Mouse (Mus musculus) midbrain, embryonic 15.5 days (tissue): ENCODE results near the gene E130308A19Rik. TPM values are rescaled to one million over a fixed set of nuclear protein-coding genes. Genes with fewer than 3 reads are reported as not detected.
"Not testable (repeated sequence)": the region's sequence is repeated elsewhere in the genome, so short reads cannot be mapped to it uniquely, and the experiment has no call there.

Experiments used
- ATAC-seq: fragments of 200-750 bp; cut with Nextera tagmentation; replicated peaks from 2 replicates; pipeline ENCODE4 v1.8.0; 2017; ENCODE audit warnings: moderate TSS enrichment
- H3K27ac ChIP-seq: fragments of 300-500 bp; sonication (generic); 2 replicates; pipeline ENCODE4 v1.5.1; 2015; ENCODE audit warnings: mild to moderate bottlenecking, inconsistent platforms
- H3K27me3 ChIP-seq: fragments of 300-500 bp; sonication (generic); replicated peaks from 2 replicates; pipeline ENCODE4 v1.6.1; 2015; ENCODE audit warnings: inconsistent platforms
- H3K36me3 ChIP-seq: fragments of 300-500 bp; sonication (generic); replicated peaks from 2 replicates; pipeline ENCODE4 v1.6.1; 2015; ENCODE audit warnings: inconsistent platforms
- H3K4me1 ChIP-seq: fragments of 300-500 bp; sonication (generic); 2 replicates; pipeline ENCODE4 v1.6.1; 2015; ENCODE audit warnings: inconsistent platforms
- H3K4me2 ChIP-seq: fragments of 300-500 bp; sonication (generic); 2 replicates; pipeline ENCODE4 v1.6.1; 2015; ENCODE audit warnings: inconsistent platforms, mild to moderate bottlenecking, moderate library complexity
- H3K4me3 ChIP-seq: fragments of 300-500 bp; sonication (generic); 2 replicates; pipeline ENCODE4 v1.5.1; 2015; ENCODE audit warnings: mild to moderate bottlenecking, inconsistent platforms
- H3K9ac ChIP-seq: fragments of 300-500 bp; sonication (generic); 2 replicates; pipeline ENCODE4 v1.6.1; 2015; ENCODE audit warnings: mild to moderate bottlenecking, inconsistent platforms
- H3K9me3 ChIP-seq: fragments of 300-500 bp; sonication (generic); 2 replicates; pipeline ENCODE4 v1.6.1; 2016; ENCODE audit warnings: inconsistent platforms
- WGBS: fragments of 180-500 bp; shearing (Covaris S2); methylation state at CpG from one replicate; pipeline ENCODE4 v1.1.7; 2015; ENCODE audit warnings: mixed read lengths; 5-methylcytosine and 5-hydroxymethylcytosine counted together
- polyA plus RNA-seq: library from polyadenylated mRNA; unstranded; fragments of >200 nt; fragmentation: Nextera tagmentation; extraction: Ambion mirVana; gene quantifications from 2 replicates; pipeline ENCODE4 v1.2.1, GENCODE M21; 2015

E130308A19Rik gene
- polyA plus RNA-seq, 1 experiment from 2014 or later = 60.1 TPM

- H3K4me3 ChIP-seq = peak overlapping the region; percentile 90
- no peaks in the 10 kb centered on the region for H3K9me3 ChIP-seq
- peak overlapping the region; percentile 72 for H3K27ac ChIP-seq
- no peaks in the 10 kb centered on the region for H3K36me3 ChIP-seq
- H3K27me3 ChIP-seq = no peaks in the 10 kb centered on the region
- WGBS = under 1% methylated on average over 47 of the region's 47 CpGs
- peaks cover 13% of the 10 kb centered on the region for H3K4me1 ChIP-seq
- peak overlapping the region; percentile 67 for H3K9ac ChIP-seq
- H3K4me2 ChIP-seq = peak overlapping the region; percentile 88
- ATAC-seq = peak; percentile 77
Measured at GRCm38 (mm10) chr4:59782853-59783684, 157.1 kb downstream of the E130308A19Rik start.

GRCm38 (mm10) chr4:59783685-59784279 is 157.8 kb downstream of the E130308A19Rik start:
- ATAC-seq = peak; percentile 97
- H3K36me3 ChIP-seq = no peaks in the 10 kb centered on the region
- peak overlapping the region; percentile 72 for H3K27ac ChIP-seq
- H3K27me3 ChIP-seq = no peaks in the 10 kb centered on the region
- H3K4me2 ChIP-seq = peak overlapping the region; percentile 88
- 1% methylated on average over 36 of the region's 36 CpGs for WGBS
- peak overlapping the region; percentile 67 for H3K9ac ChIP-seq
- peak overlapping the region; percentile 90 for H3K4me3 ChIP-seq
- no peaks in the 10 kb centered on the region for H3K9me3 ChIP-seq
- H3K4me1 ChIP-seq = peaks cover 13% of the 10 kb centered on the region

GRCm38 (mm10) chr4:59785412-59785811 is 159.4 kb downstream of the E130308A19Rik start:
- Histone ChIP-seq H3K4me1 (peaks cover 13% of the 10 kb centered on the region), H3K27me3 (no peaks in the 10 kb centered on the region), H3K9ac (no peak overlapping the region), H3K27ac (no peak overlapping the region), H3K36me3 (no peaks in the 10 kb centered on the region), H3K4me3 (no peak overlapping the region), H3K4me2 (no peak overlapping the region), H3K9me3 (no peaks in the 10 kb centered on the region)
- WGBS = 14% methylated on average over 2 of the region's 2 CpGs
- no peak for ATAC-seq

GRCm38 (mm10) chr4:59786661-59787060 is 160.7 kb downstream of the E130308A19Rik start:
- H3K4me3 ChIP-seq = no peak overlapping the region
- H3K27me3 ChIP-seq = no peaks in the 10 kb centered on the region
- no peak overlapping the region for H3K4me2 ChIP-seq
- H3K27ac ChIP-seq = no peak overlapping the region
- 0% methylated on average over 7 of the region's 7 CpGs for WGBS
- no peaks in the 10 kb centered on the region for H3K36me3 ChIP-seq
- peaks cover 11% of the 10 kb centered on the region for H3K4me1 ChIP-seq
- ATAC-seq = 0 out of 2 replicates have a peak, but pooled peaks have one; percentile 8
- no peaks in the 10 kb centered on the region for H3K9me3 ChIP-seq
- H3K9ac ChIP-seq = no peak overlapping the region

GRCm38 (mm10) chr4:59787126-59787525 is 161.1 kb downstream of the E130308A19Rik start:
- ATAC-seq = no peak
- Histone ChIP-seq H3K9me3 (no peaks in the 10 kb centered on the region), H3K36me3 (no peaks in the 10 kb centered on the region), H3K9ac (no peak overlapping the region), H3K27me3 (no peaks in the 10 kb centered on the region), H3K4me2 (no peak overlapping the region), H3K4me1 (peaks cover 8% of the 10 kb centered on the region), H3K4me3 (no peak overlapping the region), H3K27ac (no peak overlapping the region)
- WGBS = 61% methylated on average over 6 of the region's 6 CpGs

GRCm38 (mm10) chr4:59789015-59789414 is 163.0 kb downstream of the E130308A19Rik start:
- ATAC-seq = no peak
- H3K36me3 ChIP-seq = no peaks in the 10 kb centered on the region
- H3K9ac ChIP-seq = no peak overlapping the region
- no peaks in the 10 kb centered on the region for H3K4me1 ChIP-seq
- no peak overlapping the region for H3K27ac ChIP-seq
- no peak overlapping the region for H3K4me3 ChIP-seq
- H3K27me3 ChIP-seq = no peaks in the 10 kb centered on the region
- H3K9me3 ChIP-seq = no peaks in the 10 kb centered on the region
- H3K4me2 ChIP-seq = no peak overlapping the region

GRCm38 (mm10) chr4:59793626-59794025 is 167.6 kb downstream of the E130308A19Rik start:
- WGBS = 91% methylated on average over 2 of the region's 2 CpGs
- not testable (repeated sequence) for H3K27me3 ChIP-seq, H3K27ac ChIP-seq, H3K4me2 ChIP-seq, ATAC-seq, H3K36me3 ChIP-seq, H3K9ac ChIP-seq, H3K4me3 ChIP-seq, H3K9me3 ChIP-seq, H3K4me1 ChIP-seq

- no peaks in the 10 kb centered on the region for H3K36me3 ChIP-seq
- H3K4me1 ChIP-seq = no peaks in the 10 kb centered on the region
- H3K4me3 ChIP-seq = no peak overlapping the region
- no peaks in the 10 kb centered on the region for H3K9me3 ChIP-seq
- H3K4me2 ChIP-seq = no peak overlapping the region
- no peak overlapping the region for H3K27ac ChIP-seq
- H3K27me3 ChIP-seq = no peaks in the 10 kb centered on the region
- no peak for ATAC-seq
- no peak overlapping the region for H3K9ac ChIP-seq
- WGBS = 73% methylated on average over 2 of the region's 2 CpGs
Measured at GRCm38 (mm10) chr4:59794116-59794515, 168.1 kb downstream of the E130308A19Rik start.

GRCm38 (mm10) chr4:59795788-59796455 is 169.9 kb downstream of the E130308A19Rik start:
- WGBS = 83% methylated on average over 2 of the region's 2 CpGs
- H3K36me3 ChIP-seq = no peaks in the 10 kb centered on the region
- no peak overlapping the region for H3K4me2 ChIP-seq
- H3K27me3 ChIP-seq = no peaks in the 10 kb centered on the region
- no peaks in the 10 kb centered on the region for H3K4me1 ChIP-seq
- no peak for ATAC-seq
- no peaks in the 10 kb centered on the region for H3K9me3 ChIP-seq
- no peak overlapping the region for H3K9ac ChIP-seq
- H3K4me3 ChIP-seq = no peak overlapping the region
- H3K27ac ChIP-seq = no peak overlapping the region

GRCm38 (mm10) chr4:59800181-59800580 is 174.2 kb downstream of the E130308A19Rik start:
- Histone ChIP-seq H3K9me3 (no peaks in the 10 kb centered on the region), H3K4me3 (no peak overlapping the region), H3K4me1 (peaks cover 3% of the 10 kb centered on the region; the same call in 1 of the 2 replicates), H3K9ac (no peak overlapping the region), H3K27ac (no peak overlapping the region), H3K27me3 (no peaks in the 10 kb centered on the region), H3K4me2 (no peak overlapping the region), H3K36me3 (no peaks in the 10 kb centered on the region)
- no peak for ATAC-seq
- 87% methylated on average over 5 of the region's 5 CpGs for WGBS

- Histone ChIP-seq H3K9ac (no peak within 1 kb of the TSS), H3K4me1 (peaks cover 4% of the 10 kb centered on the region), H3K9me3 (no peaks in the 10 kb centered on the region), H3K27ac (no peak within 1 kb of the TSS), H3K36me3 (no peaks in the 10 kb centered on the region), H3K4me3 (no peak within 1 kb of the TSS), H3K27me3 (no peaks in the 10 kb centered on the region), H3K4me2 (no peak within 1 kb of the TSS)
- ATAC-seq = no peak
Measured at GRCm38 (mm10) chr4:59801489-59801888, 175.5 kb downstream of the E130308A19Rik start, which contains the start of gene Inip. TSS of gene Inip (minus strand) at chr4:59801589.

GRCm38 (mm10) chr4:59802107-59802506 is 176.1 kb downstream of the E130308A19Rik start:
- H3K9me3 ChIP-seq = no peaks in the 10 kb centered on the region
- H3K36me3 ChIP-seq = no peaks in the 10 kb centered on the region
- no peak overlapping the region for H3K9ac ChIP-seq
- H3K27ac ChIP-seq = no peak overlapping the region
- H3K27me3 ChIP-seq = no peaks in the 10 kb centered on the region
- peaks cover 10% of the 10 kb centered on the region for H3K4me1 ChIP-seq
- H3K4me3 ChIP-seq = no peak overlapping the region
- H3K4me2 ChIP-seq = no peak overlapping the region
- ATAC-seq = no peak
- 74% methylated on average over 6 of the region's 6 CpGs for WGBS
